Mouse (Mus musculus): ENCODE results near the gene Ptch2. TPM values are rescaled to one million over a fixed set of nuclear protein-coding genes. Genes with fewer than 3 reads are reported as not detected.

The Ptch2 gene
- polyA plus RNA-seq, 1 experiment from 2014 or later, result 2.7 TPM

GRCm38 (mm10) chr4:117105127-117105526 is 9.3 kb downstream of the Ptch2 start:
- no peak overlapping the region for H3K9ac ChIP-seq
- WGBS, result 49% methylated on average over 9 of the region's 10 CpGs

DNA sequence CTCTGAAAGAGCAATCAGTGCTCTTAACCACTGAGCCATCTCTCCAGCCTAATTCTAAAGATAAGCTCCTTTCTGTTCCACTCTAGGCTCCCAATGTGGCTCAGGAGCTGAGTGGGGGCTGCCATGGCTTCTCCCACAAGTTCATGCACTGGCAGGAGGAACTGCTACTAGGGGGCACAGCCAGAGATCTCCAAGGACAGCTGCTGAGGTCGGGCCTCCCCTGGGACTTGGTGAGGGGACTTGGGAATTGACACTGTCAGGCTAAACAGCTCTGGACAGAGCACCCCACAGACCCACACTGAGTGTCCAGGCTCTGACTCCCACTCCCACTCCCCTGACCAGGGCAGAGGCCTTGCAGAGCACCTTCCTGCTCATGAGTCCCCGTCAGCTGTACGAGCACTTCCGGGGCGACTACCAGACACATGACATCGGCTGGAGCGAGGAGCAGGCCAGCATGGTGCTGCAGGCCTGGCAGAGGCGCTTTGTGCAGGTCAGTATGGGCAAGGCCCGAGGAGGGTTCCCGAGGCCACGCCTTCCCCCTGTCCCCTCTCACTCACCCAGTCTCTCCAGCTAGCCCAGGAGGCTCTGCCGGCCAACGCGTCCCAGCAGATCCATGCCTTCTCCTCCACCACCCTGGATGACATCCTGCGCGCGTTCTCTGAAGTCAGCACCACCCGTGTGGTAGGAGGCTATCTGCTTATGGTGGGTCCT is 12.1 kb downstream of the Ptch2 start:
- Histone ChIP-seq H3K9me3 (replicated peaks) (no peaks in the 10 kb centered on the region), H3K27me3 (replicated peaks) (0 out of 2 replicates have a peak, but pooled peaks cover 3% of the 10 kb centered on the region), H3K4me3 (no peak overlapping the region), H3K36me3 (peaks cover 8% of the 10 kb centered on the region; the same call in 1 of the 2 replicates), H3K4me2 (no peak overlapping the region), H3K4me1 (replicated peaks) (no peaks in the 10 kb centered on the region), H3K9ac (no peak overlapping the region), H3K27ac (ENCODE audit: poor library complexity, severe bottlenecking) (no peak overlapping the region)
- no peak for ATAC-seq (ENCODE audit: insufficient number of reproducible peaks, low FRiP score)
- WGBS, result 87% methylated on average over 18 of the region's 18 CpGs

More at GRCm38 (mm10) chr4:117105127-117105526, 9.3 kb downstream of the Ptch2 start:
- 0 out of 2 replicates have a peak, but pooled peaks cover 3% of the 10 kb centered on the region for H3K27me3 ChIP-seq (replicated peaks)
- no peaks in the 10 kb centered on the region for H3K9me3 ChIP-seq (replicated peaks)
- H3K4me1 ChIP-seq (replicated peaks), result no peaks in the 10 kb centered on the region
- H3K4me3 ChIP-seq, result no peak overlapping the region
- H3K4me2 ChIP-seq, result no peak overlapping the region
- no peak for ATAC-seq (ENCODE audit: insufficient number of reproducible peaks, low FRiP score)
- no peaks in the 10 kb centered on the region for H3K36me3 ChIP-seq
- H3K27ac ChIP-seq (ENCODE audit: poor library complexity, severe bottlenecking), result no peak overlapping the region

GRCm38 (mm10) chr4:117108524-117108849 is 12.6 kb downstream of the Ptch2 start:
- Histone ChIP-seq H3K4me1 (replicated peaks) (no peaks in the 10 kb centered on the region), H3K4me2 (no peak overlapping the region), H3K27ac (ENCODE audit: poor library complexity, severe bottlenecking) (no peak overlapping the region), H3K27me3 (replicated peaks) (0 out of 2 replicates have a peak, but pooled peaks cover 3% of the 10 kb centered on the region), H3K36me3 (peaks cover 8% of the 10 kb centered on the region; the same call in 1 of the 2 replicates), H3K9ac (no peak overlapping the region), H3K9me3 (replicated peaks) (no peaks in the 10 kb centered on the region), H3K4me3 (no peak overlapping the region)
- 89% methylated on average over 6 of the region's 6 CpGs for WGBS
- ATAC-seq (ENCODE audit: insufficient number of reproducible peaks, low FRiP score), result no peak

DNA sequence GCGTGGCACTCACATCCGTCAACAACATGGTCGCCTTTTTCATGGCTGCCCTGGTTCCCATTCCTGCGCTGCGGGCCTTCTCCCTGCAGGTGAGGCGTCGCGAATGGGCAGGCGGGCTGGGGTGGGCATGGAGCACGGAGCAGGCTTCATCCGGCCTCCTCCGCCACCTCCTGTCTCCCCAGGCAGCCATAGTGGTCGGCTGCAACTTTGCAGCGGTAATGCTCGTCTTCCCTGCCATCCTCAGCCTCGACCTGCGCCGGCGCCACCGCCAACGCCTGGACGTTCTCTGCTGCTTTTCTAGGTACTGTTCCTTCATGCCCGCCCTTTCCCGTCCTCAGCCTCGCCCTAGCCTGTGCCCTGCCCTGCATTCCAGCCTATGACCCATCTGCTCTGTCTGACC is 13.5 kb downstream of the Ptch2 start:
- H3K9ac ChIP-seq, result no peak overlapping the region
- no peaks in the 10 kb centered on the region for H3K4me1 ChIP-seq (replicated peaks)
- H3K4me2 ChIP-seq, result no peak overlapping the region
- H3K4me3 ChIP-seq, result no peak overlapping the region
- H3K27me3 ChIP-seq (replicated peaks), result 0 out of 2 replicates have a peak, but pooled peaks cover 3% of the 10 kb centered on the region
- 87% methylated on average over 25 of the region's 25 CpGs for WGBS
- no peak overlapping the region for H3K27ac ChIP-seq (ENCODE audit: poor library complexity, severe bottlenecking)
- no peaks in the 10 kb centered on the region for H3K9me3 ChIP-seq (replicated peaks)
- H3K36me3 ChIP-seq, result peaks cover 8% of the 10 kb centered on the region; the same call in 1 of the 2 replicates
- no peak for ATAC-seq (ENCODE audit: insufficient number of reproducible peaks, low FRiP score)

DNA sequence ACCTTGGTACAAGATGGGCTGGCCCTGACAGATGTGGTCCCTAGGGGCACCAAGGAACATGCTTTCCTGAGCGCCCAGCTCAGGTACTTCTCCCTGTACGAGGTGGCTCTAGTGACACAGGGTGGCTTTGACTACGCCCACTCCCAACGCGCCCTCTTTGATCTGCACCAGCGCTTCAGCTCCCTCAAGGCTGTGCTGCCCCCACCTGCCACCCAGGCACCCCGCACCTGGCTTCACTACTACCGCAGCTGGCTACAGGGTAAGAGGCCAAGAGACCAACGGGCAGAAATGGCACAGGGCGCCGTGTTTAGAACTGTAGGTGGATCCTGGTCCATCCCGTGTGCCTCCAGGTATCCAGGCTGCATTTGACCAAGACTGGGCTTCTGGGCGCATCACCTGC is 14.4 kb downstream of the Ptch2 start:
- Histone ChIP-seq H3K4me1 (replicated peaks) (no peaks in the 10 kb centered on the region), H3K4me2 (no peak overlapping the region), H3K9me3 (replicated peaks) (no peaks in the 10 kb centered on the region), H3K9ac (no peak overlapping the region), H3K27ac (ENCODE audit: poor library complexity, severe bottlenecking) (no peak overlapping the region), H3K27me3 (replicated peaks) (no peaks in the 10 kb centered on the region), H3K4me3 (no peak overlapping the region), H3K36me3 (peaks cover 8% of the 10 kb centered on the region; the same call in 1 of the 2 replicates)
- 88% methylated on average over 13 of the region's 13 CpGs for WGBS
- no peak for ATAC-seq (ENCODE audit: insufficient number of reproducible peaks, low FRiP score)

DNA sequence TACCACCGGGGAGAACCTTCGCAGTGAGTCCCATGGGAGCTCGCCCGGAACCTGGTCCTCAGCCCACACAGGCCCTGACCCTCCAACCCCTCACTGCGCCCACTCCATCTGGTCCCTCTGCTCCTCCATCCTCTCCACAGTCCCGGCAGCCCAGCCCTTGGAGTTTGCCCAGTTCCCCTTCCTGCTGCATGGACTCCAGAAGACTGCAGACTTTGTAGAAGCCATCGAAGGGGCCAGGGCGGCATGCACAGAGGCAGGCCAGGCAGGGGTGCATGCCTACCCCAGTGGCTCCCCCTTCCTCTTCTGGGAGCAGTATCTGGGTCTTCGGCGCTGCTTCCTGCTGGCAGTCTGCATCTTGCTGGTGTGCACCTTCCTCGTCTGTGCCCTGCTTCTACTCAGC is 15.1 kb downstream of the Ptch2 start:
- Histone ChIP-seq H3K9me3 (replicated peaks) (no peaks in the 10 kb centered on the region), H3K27me3 (replicated peaks) (no peaks in the 10 kb centered on the region), H3K4me2 (no peak overlapping the region), H3K27ac (ENCODE audit: poor library complexity, severe bottlenecking) (no peak overlapping the region), H3K9ac (no peak overlapping the region), H3K4me3 (no peak overlapping the region), H3K4me1 (replicated peaks) (no peaks in the 10 kb centered on the region), H3K36me3 (peaks cover 8% of the 10 kb centered on the region; the same call in 1 of the 2 replicates)
- ATAC-seq (ENCODE audit: insufficient number of reproducible peaks, low FRiP score), result no peak
- WGBS, result 85% methylated on average over 11 of the region's 11 CpGs

- peaks cover 8% of the 10 kb centered on the region; the same call in 1 of the 2 replicates for H3K36me3 ChIP-seq
- no peaks in the 10 kb centered on the region for H3K4me1 ChIP-seq (replicated peaks)
- no peak for ATAC-seq (ENCODE audit: insufficient number of reproducible peaks, low FRiP score)
- H3K27ac ChIP-seq (ENCODE audit: poor library complexity, severe bottlenecking), result no peak overlapping the region
- no peak overlapping the region for H3K4me3 ChIP-seq
- 85% methylated on average over 1 of the region's 1 CpGs for WGBS
- H3K9me3 ChIP-seq (replicated peaks), result no peaks in the 10 kb centered on the region
- H3K4me2 ChIP-seq, result no peak overlapping the region
- no peaks in the 10 kb centered on the region for H3K27me3 ChIP-seq (replicated peaks)
- no peak overlapping the region for H3K9ac ChIP-seq
Measured at GRCm38 (mm10) chr4:117113237-117113636, 17.4 kb downstream of the Ptch2 start.

DNA sequence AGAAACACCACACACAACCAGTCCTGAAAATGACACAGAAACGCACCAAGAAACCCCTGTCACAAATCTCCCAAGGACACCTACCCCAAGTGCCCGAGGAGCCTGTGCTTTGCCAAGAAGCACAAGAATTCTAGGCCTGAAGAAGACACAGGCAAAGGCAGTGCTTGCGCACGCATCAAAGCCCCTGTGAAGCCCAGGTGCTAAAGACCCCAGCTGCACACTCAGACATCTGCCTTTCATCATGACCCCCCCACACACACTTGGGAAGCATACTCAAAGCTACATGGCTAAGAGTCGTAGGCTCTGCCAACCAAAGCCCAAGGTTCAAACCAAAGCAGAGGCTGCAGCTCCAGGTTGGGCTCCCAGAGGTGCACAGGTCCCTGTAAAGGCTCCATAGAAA is 19.7 kb downstream of the Ptch2 start:
- ATAC-seq (ENCODE audit: insufficient number of reproducible peaks, low FRiP score), result no peak
- WGBS, result 79% methylated on average over 5 of the region's 5 CpGs

DNA sequence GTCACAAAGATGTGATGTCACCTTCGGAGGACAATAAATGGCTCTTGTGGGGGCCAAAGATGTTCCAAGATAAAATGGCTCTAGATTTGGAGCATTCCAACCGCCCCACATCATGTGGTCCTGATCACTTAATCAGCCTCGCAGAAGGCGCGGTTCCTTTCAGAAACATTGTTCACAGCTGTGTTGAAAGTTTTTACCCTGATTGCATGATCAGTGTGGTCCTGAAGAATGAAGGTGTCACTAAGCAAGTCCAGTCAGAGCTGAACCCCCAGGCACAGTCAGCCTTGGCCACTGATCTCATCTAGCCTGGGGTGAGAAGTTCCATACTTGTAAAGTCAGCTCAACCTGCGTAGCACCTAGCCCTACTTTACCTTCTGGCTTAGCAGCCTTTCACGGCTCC is 22.1 kb downstream of the Ptch2 start:
- H3K4me3 ChIP-seq, result no peak overlapping the region
- 92% methylated on average over 7 of the region's 7 CpGs for WGBS
- ATAC-seq (ENCODE audit: insufficient number of reproducible peaks, low FRiP score), result no peak

More for the DNA sequence above, 19.7 kb downstream of the Ptch2 start:
- Histone ChIP-seq H3K4me3 (no peak overlapping the region), H3K36me3 (peaks cover 8% of the 10 kb centered on the region; the same call in 1 of the 2 replicates), H3K4me1 (replicated peaks) (0 out of 2 replicates have a peak, but pooled peaks cover 3% of the 10 kb centered on the region), H3K9me3 (replicated peaks) (no peaks in the 10 kb centered on the region), H3K27ac (ENCODE audit: poor library complexity, severe bottlenecking) (no peak overlapping the region), H3K27me3 (replicated peaks) (no peaks in the 10 kb centered on the region), H3K4me2 (no peak overlapping the region), H3K9ac (no peak overlapping the region)

GRCm38 (mm10) chr4:117119636-117120035 is 23.8 kb downstream of the Ptch2 start:
- peak overlapping the region; percentile 57 for H3K4me3 ChIP-seq
- H3K4me2 ChIP-seq, result peak overlapping the region; percentile 99
- peaks cover 8% of the 10 kb centered on the region for H3K4me1 ChIP-seq (replicated peaks)
- WGBS, result 75% methylated on average over 5 of the region's 5 CpGs
- H3K27me3 ChIP-seq (replicated peaks), result no peaks in the 10 kb centered on the region
- no peaks in the 10 kb centered on the region for H3K36me3 ChIP-seq
- H3K9ac ChIP-seq, result peak overlapping the region; percentile 66
- H3K9me3 ChIP-seq (replicated peaks), result no peaks in the 10 kb centered on the region
- H3K27ac ChIP-seq (ENCODE audit: poor library complexity, severe bottlenecking), result peak overlapping the region; percentile 76
- no peak for ATAC-seq (ENCODE audit: insufficient number of reproducible peaks, low FRiP score)

More for the DNA sequence above, 22.1 kb downstream of the Ptch2 start:
- Histone ChIP-seq H3K9me3 (replicated peaks) (no peaks in the 10 kb centered on the region), H3K4me2 (no peak overlapping the region), H3K27me3 (replicated peaks) (no peaks in the 10 kb centered on the region), H3K4me1 (replicated peaks) (0 out of 2 replicates have a peak, but pooled peaks cover 3% of the 10 kb centered on the region), H3K27ac (ENCODE audit: poor library complexity, severe bottlenecking) (no peak overlapping the region), H3K36me3 (no peaks in the 10 kb centered on the region), H3K9ac (no peak overlapping the region)

- Histone ChIP-seq H3K27ac (ENCODE audit: poor library complexity, severe bottlenecking) (peak overlapping the region; percentile 76), H3K9me3 (replicated peaks) (no peaks in the 10 kb centered on the region), H3K4me1 (replicated peaks) (peaks cover 12% of the 10 kb centered on the region), H3K4me2 (peak overlapping the region; percentile 99), H3K4me3 (peak overlapping the region; percentile 57), H3K9ac (peak overlapping the region; percentile 66), H3K36me3 (no peaks in the 10 kb centered on the region), H3K27me3 (replicated peaks) (no peaks in the 10 kb centered on the region)
- no peak for ATAC-seq (ENCODE audit: insufficient number of reproducible peaks, low FRiP score)
- 6% methylated on average over 10 of the region's 10 CpGs for WGBS
Measured at GRCm38 (mm10) chr4:117120052-117120444, 24.2 kb downstream of the Ptch2 start.
